Mouse (Mus musculus) E14TG2a.4 (cell line): ENCODE measurements around the gene Inhbc.

Experiments used
- CTCF ChIP-seq: conservative IDR thresholded peaks from 2 replicates; pipeline ENCODE4 v1.5.1; 2014; ENCODE audit warnings: low read length
- NANOG ChIP-seq: IDR thresholded peaks from 2 replicates; pipeline ENCODE4 v1.6.1; 2014; ENCODE audit warnings: borderline replicate concordance, low read length, mixed read lengths
- POU5F1 ChIP-seq: IDR thresholded peaks from 2 replicates; pipeline ENCODE4 v1.6.1; 2014; ENCODE audit warnings: low read length, borderline replicate concordance

GRCm38 (mm10) chr10:127380251-127380691 is 10.0 kb upstream of the Inhbc start, which contains the start of gene R3hdm2:
- no peak for TF ChIP-seq CTCF
- no peak for TF ChIP-seq POU5F1
- TF ChIP-seq NANOG = no peak
